Mouse (Mus musculus) liver, embryonic 14.5 days (tissue): Measurements from ENCODE around the gene Gm30083. TPM values are rescaled to one million over a fixed set of nuclear protein-coding genes. Genes with fewer than 3 reads are reported as not detected.

ENCODE experiments used
- ATAC-seq: fragments of 200-750 bp; cut with Nextera tagmentation; 2 replicates; pipeline ENCODE4 v1.8.0; 2017; ENCODE audit warnings: moderate number of reproducible peaks, mild to moderate bottlenecking, moderate library complexity; ENCODE audit not compliant: insufficient read depth
- DNase-seq, 3 experiments: peaks; one replicate each; pipeline ENCODE4 v3.0.0-alpha.2; 2012 to 2013; ENCODE audit warnings: low read depth in 3 of 3, low spot score in 3 of 3
- H3K27ac ChIP-seq: fragments of 300-500 bp; sonication (generic); 2 replicates; pipeline ENCODE4 v1.5.1; 2014; ENCODE audit warnings: moderate library complexity, mild to moderate bottlenecking, control low read depth, inconsistent platforms
- H3K27me3 ChIP-seq: fragments of 300-500 bp; sonication (generic); 2 replicates; pipeline ENCODE4 v1.6.1; 2014; ENCODE audit warnings: mild to moderate bottlenecking, low read length, moderate library complexity; ENCODE audit not compliant: control insufficient read depth, insufficient read depth
- H3K36me3 ChIP-seq: fragments of 300-500 bp; sonication (generic); replicated peaks from 2 replicates; pipeline ENCODE4 v1.6.1; 2014; ENCODE audit warnings: low read depth; ENCODE audit not compliant: control insufficient read depth, insufficient read depth
- H3K4me1 ChIP-seq, 2 experiments: fragments of 200-500 bp in 1 of 2; fragments of 300-500 bp in 1 of 2; sonication (generic) in 1 of 2; replicated peaks; 2 replicates each; pipeline ENCODE4 v1.6.1; 2012 to 2014; ENCODE audit warnings: antibody characterized with exemption in 1 of 2, inconsistent platforms in 1 of 2, low read length in 1 of 2; ENCODE audit not compliant: control insufficient read depth in 2 of 2, insufficient read depth in 2 of 2
- H3K4me2 ChIP-seq: fragments of 300-500 bp; sonication (generic); 2 replicates; pipeline ENCODE4 v1.6.1; 2014; ENCODE audit warnings: low read depth, mild to moderate bottlenecking, control low read depth, moderate library complexity
- H3K4me3 ChIP-seq, 2 experiments: fragments of 200-500 bp in 1 of 2; fragments of 300-500 bp in 1 of 2; sonication (generic) in 1 of 2; 2 replicates each; pipeline ENCODE4 v1.5.1; 2012 to 2014; ENCODE audit warnings: low read depth in 2 of 2, low read length in 2 of 2, mild to moderate bottlenecking in 2 of 2, control low read depth in 1 of 2, inconsistent platforms in 1 of 2, moderate library complexity in 1 of 2; ENCODE audit not compliant: insufficient read depth in 1 of 2
- H3K9ac ChIP-seq: fragments of 300-500 bp; sonication (generic); replicated peaks from 2 replicates; pipeline ENCODE4 v1.6.1; 2014; ENCODE audit warnings: mild to moderate bottlenecking, control low read depth, moderate library complexity
- H3K9me3 ChIP-seq: fragments of 300-500 bp; sonication (generic); 2 replicates; pipeline ENCODE4 v1.6.1; 2016; ENCODE audit warnings: low read length, mixed read lengths; ENCODE audit not compliant: control insufficient read depth
- CTCF ChIP-seq: IDR thresholded peaks from 2 replicates; pipeline ENCODE4 v1.5.1; 2016; ENCODE audit warnings: antibody characterized with exemption, low read depth, control low read depth
- EP300 ChIP-seq: IDR thresholded peaks from 2 replicates; pipeline ENCODE4 v1.6.1; 2016; ENCODE audit warnings: antibody characterized with exemption, low read depth
- WGBS: fragments of 180-500 bp; shearing (Covaris S2); extraction: QIAGEN DNeasy Blood & Tissue Kit; methylation state at CpG from one replicate; pipeline ENCODE4 v1.1.7; 2014; ENCODE audit not compliant: insufficient replicate concordance; 5-methylcytosine and 5-hydroxymethylcytosine counted together
- polyA plus RNA-seq, 2 experiments: library from polyadenylated mRNA; depleted of rRNA in 1 of 2; stranded (reverse) in 1 of 2; unstranded in 1 of 2; fragments of >200 nt; fragmentation: Nextera tagmentation in 1 of 2; extraction: Ambion mirVana in 1 of 2; gene quantifications; 2 replicates each; pipeline versions ENCODE4 v1.2.1 to v1.2.3; 2012 to 2014

Gene Gm30083
- polyA plus RNA-seq, 2 experiments: not detected

DNA sequence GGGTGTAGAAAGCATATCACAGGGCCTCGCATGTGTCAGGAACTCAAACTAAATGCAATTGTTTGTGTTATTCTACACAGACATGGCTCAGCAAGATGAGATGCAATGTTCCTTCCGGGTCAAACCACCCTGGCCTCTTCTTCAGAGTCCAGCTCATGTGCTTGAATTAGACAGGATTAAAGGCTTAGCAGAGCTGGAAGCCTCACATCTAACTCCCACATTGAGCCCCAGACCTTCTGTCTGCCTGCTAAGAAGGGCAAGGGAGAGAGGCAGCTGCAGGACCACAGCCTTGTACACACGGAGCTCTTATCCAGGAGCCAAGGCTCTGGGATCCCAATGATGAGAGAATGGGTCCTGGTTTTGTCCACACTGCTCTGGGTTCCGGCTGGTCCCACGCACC is 61.2 kb downstream of the Gm30083 start, which contains the start of gene Rbp3:
Gene Rbp3, plus strand, starts transcription at position 243 of the 400 bp plus-strand sequence.
- no peaks in the 10 kb centered on the region for H3K4me1 ChIP-seq
- TF ChIP-seq CTCF (no peak), EP300 (no peak)
- H3K27me3 ChIP-seq: no peaks in the 10 kb centered on the region
- no peaks in the 10 kb centered on the region for H3K9me3 ChIP-seq
- WGBS: 70% methylated on average over 5 of the region's 5 CpGs
- H3K4me2 ChIP-seq: no peak within 1 kb of the TSS
- ATAC-seq (no peak), DNase-seq (no peak)
- H3K4me3 ChIP-seq: no peak within 1 kb of the TSS
- no peak within 1 kb of the TSS for H3K27ac ChIP-seq
- no peak within 1 kb of the TSS for H3K9ac ChIP-seq
- no peaks in the 10 kb centered on the region for H3K36me3 ChIP-seq

DNA sequence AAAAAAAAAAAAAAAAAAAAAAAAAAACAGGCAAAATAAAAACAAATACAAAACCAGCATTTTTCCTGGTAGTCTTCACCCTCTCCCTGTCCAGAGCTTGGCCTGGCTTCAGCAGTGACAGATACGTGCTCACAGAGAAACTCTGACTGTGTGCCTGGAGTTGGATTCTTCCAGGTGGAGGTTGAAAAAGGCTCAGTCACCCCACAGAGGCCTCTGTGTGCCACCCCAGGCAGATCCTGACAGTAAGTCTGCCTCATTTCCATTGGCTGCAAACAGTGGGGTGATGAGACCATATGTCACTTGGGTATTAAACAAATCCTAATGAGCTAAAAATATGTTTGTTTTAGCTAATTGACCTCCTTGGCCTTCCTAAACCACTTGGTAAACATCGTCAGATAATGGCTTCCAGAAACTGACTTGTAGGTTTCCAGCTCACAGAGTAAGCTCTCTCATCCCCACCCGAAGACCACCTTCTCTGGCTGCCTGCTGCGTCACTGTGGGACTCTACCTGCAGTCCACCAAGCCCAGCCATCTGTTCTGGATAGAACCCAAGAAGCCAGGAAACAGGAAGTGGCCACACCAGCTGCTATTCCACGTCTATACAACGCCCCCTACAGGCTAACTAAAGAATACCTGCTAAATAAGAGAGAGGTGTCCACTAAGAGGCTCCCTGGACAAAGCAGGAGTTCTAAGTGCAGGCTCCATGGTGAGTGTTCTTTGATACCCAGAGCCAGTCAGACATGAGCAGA is 62.6 kb downstream of the Gm30083 start:
- TF ChIP-seq EP300 (no peak), CTCF (peak; percentile 10; the same call in 1 of the 2 replicates)
- no peak overlapping the region for H3K4me3 ChIP-seq
- no peaks in the 10 kb centered on the region for H3K27me3 ChIP-seq
- H3K9me3 ChIP-seq: no peaks in the 10 kb centered on the region
- 45% methylated on average over 6 of the region's 6 CpGs for WGBS
- DNase-seq (no peak), ATAC-seq (no peak)
- no peak overlapping the region for H3K27ac ChIP-seq
- H3K9ac ChIP-seq: no peak overlapping the region
- no peaks in the 10 kb centered on the region for H3K36me3 ChIP-seq
- no peak overlapping the region for H3K4me2 ChIP-seq
- no peaks in the 10 kb centered on the region for H3K4me1 ChIP-seq

DNA sequence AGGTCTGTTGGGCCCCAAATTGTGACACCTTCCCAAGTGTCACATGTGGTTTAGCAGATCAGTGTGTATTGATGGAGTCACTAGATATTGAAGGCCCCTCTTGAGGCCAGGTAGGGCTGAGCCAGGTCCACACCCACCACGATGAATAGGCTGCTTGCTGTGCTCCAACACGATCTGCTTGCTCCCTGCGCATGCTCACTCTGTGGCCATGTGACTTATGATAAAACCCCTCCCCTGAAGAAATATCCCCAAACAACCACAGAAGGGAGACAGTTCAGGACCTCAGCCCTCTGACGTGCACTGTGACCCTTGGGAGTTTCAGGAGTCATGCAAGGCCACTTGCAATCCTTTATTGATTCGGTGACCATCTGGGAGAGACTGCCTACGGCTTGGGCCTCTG is 68.9 kb downstream of the Gm30083 start:
- H3K4me3 ChIP-seq: no peak overlapping the region

DNA sequence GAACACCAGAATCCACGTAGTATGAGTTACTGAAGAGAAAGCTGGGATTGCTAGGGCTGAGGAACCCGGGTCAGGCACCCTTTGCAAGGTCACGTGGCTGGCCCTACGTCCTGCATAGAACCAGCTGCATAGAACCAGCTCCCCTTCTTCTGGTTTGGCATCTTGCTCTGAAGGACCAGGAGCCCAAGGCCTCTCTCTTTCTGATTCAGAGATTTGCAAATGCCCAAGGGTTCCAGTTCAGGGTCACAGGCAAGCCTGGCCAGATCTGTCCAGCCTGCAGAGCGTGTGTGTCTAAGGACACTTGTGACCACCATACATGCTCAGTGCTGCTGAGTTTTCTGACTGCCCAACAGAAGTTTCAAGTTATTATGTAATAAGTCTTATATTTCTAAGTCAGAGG is 72.8 kb downstream of the Gm30083 start:
- H3K36me3 ChIP-seq: no peaks in the 10 kb centered on the region
- DNase-seq (no peak), ATAC-seq (no peak)
- H3K4me1 ChIP-seq: 0 out of 4 replicates have a peak, but pooled peaks cover 0 to 3% of the 10 kb centered on the region in 2 experiments
- H3K9me3 ChIP-seq: no peaks in the 10 kb centered on the region
- H3K27me3 ChIP-seq: no peaks in the 10 kb centered on the region
- H3K27ac ChIP-seq: no peak overlapping the region
- no peak overlapping the region for H3K9ac ChIP-seq
- 43% methylated on average over 5 of the region's 5 CpGs for WGBS
- no peak overlapping the region for H3K4me3 ChIP-seq
- H3K4me2 ChIP-seq: no peak overlapping the region
- TF ChIP-seq EP300 (no peak), CTCF (no peak)

More for the DNA sequence above, 68.9 kb downstream of the Gm30083 start:
- no peak for ATAC-seq
- 46% methylated on average over 6 of the region's 6 CpGs for WGBS
- Histone ChIP-seq H3K9ac (no peak overlapping the region), H3K4me1 (no peaks in the 10 kb centered on the region), H3K27ac (no peak overlapping the region), H3K36me3 (no peaks in the 10 kb centered on the region), H3K9me3 (no peaks in the 10 kb centered on the region), H3K4me2 (no peak overlapping the region), H3K27me3 (no peaks in the 10 kb centered on the region)
- TF ChIP-seq EP300 (no peak), CTCF (no peak)
- no peak for DNase-seq

DNA sequence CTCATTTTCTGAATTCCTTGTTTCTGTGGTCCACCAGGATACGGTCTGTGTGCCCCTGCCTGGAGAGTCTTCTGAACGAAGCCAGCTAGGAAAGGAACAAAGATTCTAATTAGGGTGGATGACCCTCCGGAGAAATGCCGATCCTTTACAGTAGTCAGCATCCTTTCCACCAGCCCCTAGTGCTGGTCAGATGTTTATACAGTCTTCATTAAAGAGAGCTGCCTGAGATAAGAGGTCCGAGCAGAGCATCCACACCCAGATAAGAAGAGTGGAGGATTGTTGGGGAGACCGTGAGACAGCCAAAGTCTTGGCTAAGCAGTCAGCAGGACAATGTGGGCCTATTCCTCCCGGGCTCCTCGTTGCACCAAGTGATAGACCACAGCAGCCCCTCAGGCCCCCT is 74.2 kb downstream of the Gm30083 start, which contains the start of gene Gdf2:
Gene Gdf2, plus strand, starts transcription at position 301 of the 400 bp plus-strand sequence.
- TF ChIP-seq EP300: no peak
- TF ChIP-seq CTCF: no peak
- Histone ChIP-seq H3K9ac (no peak within 1 kb of the TSS), H3K4me1 (0 out of 4 replicates have a peak, but pooled peaks cover 0 to 3% of the 10 kb centered on the region in 2 experiments), H3K4me3 (peak within 1 kb of the TSS in 1 of 2 experiments; percentile 37; a peak in 2 of 4 replicates), H3K9me3 (no peaks in the 10 kb centered on the region), H3K27ac (no peak within 1 kb of the TSS), H3K36me3 (no peaks in the 10 kb centered on the region), H3K27me3 (no peaks in the 10 kb centered on the region), H3K4me2 (no peak within 1 kb of the TSS)
- no peak for ATAC-seq
- no peak for DNase-seq
- 42% methylated on average over 8 of the region's 8 CpGs for whole genome bisulfite sequencing
